In genomic region chr3:144207498-144207897, GRCm38 (mm10) we compare ENCODE assay signal across 9 mouse cellular contexts. TPM values are rescaled to one million over a fixed set of nuclear protein-coding genes. Genes with fewer than 3 reads are reported as not detected.
DNase-seq lines count a peak whose midpoint lies in the region; ATAC-seq lines count a peak whose summit lies in the region.
"Had no signal": no experiment of that assay in that cellular context is flagged by ENCODE, and none has a peak within 500 bp of the region (broad histone marks: within the 10 kb centered on the region; RNA-seq: fewer than 3 reads in every experiment).

No protein-coding gene starts in this region.

- no peaks in the 10 kb centered on the region for H3K27me3 ChIP-seq in neural tube, embryonic 11.5 days (ENCODE audit: control insufficient read depth, insufficient read depth, low read length)
- H3K27me3 ChIP-seq: neural tube, embryonic 13.5 days had no signal

- no peak overlapping the region for H3K27ac ChIP-seq in neural tube, embryonic 11.5 days (ENCODE audit: low read depth, low read length)
- H3K27ac ChIP-seq: neural tube, embryonic 13.5 days had no signal

- no peak overlapping the region for H3K4me3 ChIP-seq in neural tube, embryonic 11.5 days (ENCODE audit: low read depth, low read length)
- H3K4me3 ChIP-seq: neural tube, embryonic 13.5 days had no signal

- no peak overlapping the region for H3K9ac ChIP-seq in neural tube, embryonic 11.5 days (ENCODE audit: low read length)
- H3K9ac ChIP-seq: neural tube, embryonic 13.5 days had no signal

- intact Hi-C loops in heart, postnatal 14 days (cut with DNase I), result loop anchor here (1.0 to 10.0 kb wide), 3 partner anchors 190 to 608 kb away; no protein-coding TSS in a partner anchor

- ATAC-seq in frontal cortex, adult (ENCODE audit: low TSS enrichment), result 0 out of 2 replicates have a peak, but pooled peaks have one; percentile 31
- no peak for ATAC-seq in neural tube, embryonic 11.5 days (ENCODE audit: insufficient read depth, low FRiP score, low TSS enrichment)

- 50% methylated on average over 5 of the region's 5 CpGs for WGBS in neural tube, embryonic 11.5 days

- H3K4me1 ChIP-seq in neural tube, embryonic 11.5 days (ENCODE audit: control insufficient read depth, insufficient read depth, low read length), result no peaks in the 10 kb centered on the region

- H3K9me3 ChIP-seq in neural tube, embryonic 11.5 days (ENCODE audit: control insufficient read depth, low read length), result no peaks in the 10 kb centered on the region
- H3K9me3 ChIP-seq: neural tube, embryonic 13.5 days had no signal

- no peaks in the 10 kb centered on the region for H3K36me3 ChIP-seq in neural tube, embryonic 11.5 days (ENCODE audit: control insufficient read depth, insufficient read depth, low read length)
- H3K36me3 ChIP-seq: neural tube, embryonic 13.5 days had no signal

- H3K4me2 ChIP-seq in neural tube, embryonic 11.5 days (ENCODE audit: low read depth), result no peak overlapping the region
- H3K4me2 ChIP-seq: neural tube, embryonic 13.5 days had no signal

- DNase-seq in frontal cortex, postnatal 10 days (ENCODE audit: low spot score in 2 of 2), result no peak
- peak; percentile 44 for DNase-seq in neural tube, embryonic 11.5 days (ENCODE audit: low spot score)
- no peak for DNase-seq in neural tube, embryonic 10.5 days (ENCODE audit: extremely low spot score, low spot score)
- peak; percentile 59 for DNase-seq in c-Kit-positive CD71-positive TER-119-positive erythroid progenitor cells, embryonic 14.5 days (ENCODE audit: low spot score)
- peak; percentile 62 to 76 for DNase-seq in heart, postnatal 14 days
- peak; percentile 79 for DNase-seq in lung, postnatal 25 days (ENCODE audit: low spot score)
- peak; percentile 42 to 61 for DNase-seq in thymus, postnatal 36 days

RNA-seq across cellular contexts. Expression of gene Lmo4, which starts 2.5 kb away (rescaled TPM):
- 62.2 and 70.7 TPM in 2 replicates for polyA plus RNA-seq in neural tube, embryonic 11.5 days (2014; fragmentation: Nextera tagmentation; extraction: Ambion mirVana)
- 10 to 100 TPM; 33.2 to 34.5 TPM for total RNA-seq in heart, postnatal 14 days (2021)

Comparison
In these comparisons a context has a peak if more than half of its experiments do, and no peak if none do; other contexts are left out.
1. DNase-seq: peak in neural tube, embryonic 11.5 days (single experiment), c-Kit-positive CD71-positive TER-119-positive erythroid progenitor cells, embryonic 14.5 days (single experiment), heart, postnatal 14 days (2 of 2), lung, postnatal 25 days (single experiment) and thymus, postnatal 36 days (2 of 2); none in frontal cortex, postnatal 10 days (0 of 2) and neural tube, embryonic 10.5 days (single experiment).